Mouse (Mus musculus): ENCODE results near the gene Gm5089.

Gm5089 gene

GRCm38 (mm10) chr14:122450496-122451382 lies at the start of gene Gm5089:
Gene Gm5089, minus strand, starts transcription at chr14:122451115.
- no peak for DNase-seq (ENCODE audit: low read depth, low spot score)

- DNase-seq (ENCODE audit: low read depth, low spot score), result no peak
Measured at GRCm38 (mm10) chr14:122492015-122492414, 41.1 kb upstream of the Gm5089 start.

GRCm38 (mm10) chr14:122491521-122491920 lies 40.6 kb upstream of the Gm5089 start:
- DNase-seq (ENCODE audit: low read depth, low spot score), result no peak

- peak; percentile 31 for DNase-seq (ENCODE audit: low read depth, low spot score)
Measured at GRCm38 (mm10) chr14:122490441-122491328, 39.8 kb upstream of the Gm5089 start, which contains the start of gene Gm10837. Gene Gm10837, plus strand, starts transcription at chr14:122490586.

DNA sequence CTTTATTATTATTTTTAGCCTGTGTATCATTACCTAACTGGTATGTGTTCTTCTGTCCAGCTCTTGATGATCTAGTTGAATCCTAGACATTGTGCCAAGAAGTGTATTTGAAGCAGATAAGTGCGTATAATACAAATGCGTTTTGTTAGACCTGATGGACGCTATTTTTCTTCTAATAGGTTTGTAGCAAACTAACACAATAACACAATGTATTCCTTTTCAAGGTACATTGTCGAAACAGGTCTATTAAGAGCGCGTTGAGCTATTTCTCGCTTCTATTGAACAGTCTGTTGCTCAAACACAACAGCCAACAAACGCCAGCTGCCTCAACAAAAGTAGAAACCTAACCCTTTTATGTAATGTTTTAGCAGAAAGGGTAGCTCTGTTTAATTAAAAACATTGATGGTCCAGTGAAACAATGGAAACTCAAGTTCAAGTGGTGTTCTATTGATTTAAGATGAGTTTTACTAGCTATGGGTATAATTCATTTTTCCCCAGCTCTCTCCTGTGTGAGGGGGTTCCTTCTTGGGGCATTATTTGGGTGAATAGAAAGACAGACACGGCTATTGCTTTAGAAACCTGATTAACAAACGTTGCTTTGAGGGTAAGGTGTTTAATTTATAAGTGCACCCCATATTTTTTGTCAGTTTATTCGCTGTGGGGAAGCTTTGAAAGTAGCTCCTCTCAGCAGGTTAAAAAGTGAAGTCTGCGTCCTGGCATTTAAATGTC lies 38.9 kb upstream of the Gm5089 start:
- DNase-seq (ENCODE audit: low read depth, low spot score), result peak; percentile 7

DNA sequence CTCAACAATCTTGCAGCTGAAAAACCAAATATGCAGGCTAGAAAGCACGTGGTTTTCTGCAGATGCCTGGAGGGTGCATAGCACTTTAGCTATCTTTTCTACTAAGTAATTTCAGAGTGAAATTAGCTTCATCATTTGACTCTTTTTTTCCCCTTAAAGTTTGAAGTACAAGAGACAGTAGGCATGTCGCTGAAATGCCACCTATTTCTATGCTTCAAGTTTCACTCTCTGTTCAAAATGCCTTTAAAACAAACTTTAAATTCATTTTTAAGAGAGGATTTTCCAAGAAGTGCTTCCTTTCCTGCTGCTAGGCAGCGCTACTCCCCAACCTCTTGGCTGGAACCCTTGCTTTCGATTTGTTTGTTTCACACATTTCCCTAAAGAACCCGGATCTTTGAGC lies 38.1 kb upstream of the Gm5089 start:
- DNase-seq (ENCODE audit: low read depth, low spot score), result peak; percentile 6

DNA sequence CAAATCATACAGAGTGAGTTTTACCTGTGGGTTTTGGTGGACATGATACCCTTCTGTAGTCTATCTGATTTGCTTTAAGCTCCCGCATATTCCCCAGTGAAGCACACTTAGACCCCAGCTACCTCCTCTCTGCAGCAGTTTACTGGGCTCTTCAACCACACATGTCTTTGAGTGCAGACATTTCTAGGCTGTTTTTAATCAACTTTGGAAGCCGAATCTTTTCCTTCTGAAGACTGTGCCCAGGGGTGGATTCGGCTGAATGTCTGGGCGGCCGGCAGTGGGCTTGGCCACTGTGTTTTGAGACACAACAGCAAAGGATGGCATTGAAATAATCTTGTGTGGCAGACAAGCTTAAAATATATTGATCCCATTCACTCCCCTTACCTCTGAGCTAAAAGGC lies 36.5 kb upstream of the Gm5089 start:
- DNase-seq (ENCODE audit: low read depth, low spot score), result no peak

- DNase-seq (ENCODE audit: low read depth, low spot score), result no peak
Measured at GRCm38 (mm10) chr14:122486611-122487010, 35.7 kb upstream of the Gm5089 start.

GRCm38 (mm10) chr14:122485635-122486181 lies 34.8 kb upstream of the Gm5089 start:
- DNase-seq (ENCODE audit: low read depth, low spot score), result no peak

DNA sequence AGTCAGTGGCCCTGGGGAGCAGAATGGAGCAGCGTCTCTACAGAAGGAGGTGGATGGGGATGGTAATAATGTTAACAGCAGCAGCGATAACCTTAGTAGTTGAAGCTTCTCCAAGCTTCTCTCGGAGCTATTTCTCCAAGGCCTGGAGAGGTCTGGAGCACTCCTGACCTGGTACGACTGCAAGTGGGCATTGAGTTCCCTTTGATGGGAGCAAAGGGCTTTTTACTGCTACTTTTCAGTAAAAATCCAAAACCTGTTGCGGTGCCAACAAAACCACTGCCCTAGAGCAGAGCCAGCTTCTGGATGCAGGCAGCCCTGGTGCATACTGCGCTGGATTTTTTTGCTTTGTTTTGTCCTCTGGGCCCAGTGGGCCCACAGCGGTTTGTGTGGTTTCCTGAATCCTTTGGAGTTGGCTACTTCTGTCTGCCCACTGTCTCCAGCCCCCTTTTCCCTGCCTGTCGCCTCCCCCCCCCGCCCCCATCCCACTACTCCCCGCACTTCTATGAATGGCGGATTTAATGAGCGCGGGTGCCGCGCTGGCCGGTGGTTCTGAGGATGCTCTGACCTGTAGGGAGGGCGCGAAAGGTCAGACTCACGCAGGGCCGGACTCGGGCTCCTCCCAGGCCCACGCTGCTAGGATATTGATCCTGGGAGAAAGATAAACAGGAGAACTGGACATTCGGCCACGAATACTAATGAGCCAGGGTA lies 34.1 kb upstream of the Gm5089 start:
- no peak for DNase-seq (ENCODE audit: low read depth, low spot score)

- no peak for DNase-seq (ENCODE audit: low read depth, low spot score)
Measured at GRCm38 (mm10) chr14:122484458-122484843, 33.5 kb upstream of the Gm5089 start.

GRCm38 (mm10) chr14:122483556-122484421 lies 32.9 kb upstream of the Gm5089 start:
- DNase-seq (ENCODE audit: low read depth, low spot score), result no peak

GRCm38 (mm10) chr14:122483024-122483385 lies 32.1 kb upstream of the Gm5089 start:
- DNase-seq (ENCODE audit: low read depth, low spot score), result no peak

DNA sequence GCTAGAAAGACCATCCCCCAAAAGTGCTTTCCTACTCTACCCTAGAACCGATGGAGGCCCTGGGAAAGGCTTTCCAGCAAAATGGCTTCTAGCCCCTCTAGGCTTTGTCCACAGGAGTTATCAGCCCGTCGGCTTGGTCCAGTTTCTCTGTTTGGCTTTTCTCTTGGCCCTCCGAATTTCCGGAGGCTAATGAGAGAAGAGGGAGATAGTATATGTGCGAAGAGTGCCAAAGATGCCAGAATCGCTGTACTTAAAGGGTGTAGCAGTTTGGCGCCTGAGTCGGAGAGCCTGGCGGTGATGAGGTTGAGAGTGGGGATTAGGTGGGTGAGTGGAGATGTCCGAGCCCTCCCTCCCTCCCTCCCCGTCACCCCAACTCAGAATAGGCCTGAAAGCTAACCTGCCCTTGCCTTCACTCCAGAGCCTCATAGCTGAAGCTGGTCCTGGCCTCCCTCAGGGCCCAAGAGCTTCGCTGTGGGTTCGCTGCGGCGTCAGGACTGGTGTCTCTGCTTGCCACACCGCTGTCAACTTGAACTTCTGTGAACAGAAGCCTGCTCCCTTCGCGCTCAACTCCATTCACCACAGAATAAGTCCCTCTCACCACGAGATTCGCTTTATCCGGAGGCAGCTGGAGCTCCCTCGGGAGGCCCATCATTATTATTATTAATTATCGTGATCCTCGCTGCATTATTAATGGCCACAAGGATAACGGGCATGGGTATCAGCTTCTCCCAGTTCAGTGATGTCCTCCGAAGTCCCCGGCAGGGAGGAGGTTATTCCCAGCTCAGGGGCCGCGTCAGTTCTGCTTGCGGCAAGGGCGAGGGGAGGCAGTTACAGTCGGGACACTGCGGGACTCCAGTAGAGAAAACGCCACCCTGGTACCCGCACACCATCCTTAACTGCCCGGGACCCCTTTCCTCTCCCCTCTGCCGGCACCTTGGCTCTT lies 31.4 kb upstream of the Gm5089 start:
- peak; percentile 15 for DNase-seq (ENCODE audit: low read depth, low spot score)

- no peak for DNase-seq (ENCODE audit: low read depth, low spot score)
Measured at GRCm38 (mm10) chr14:122481181-122481580, 30.3 kb upstream of the Gm5089 start.

DNA sequence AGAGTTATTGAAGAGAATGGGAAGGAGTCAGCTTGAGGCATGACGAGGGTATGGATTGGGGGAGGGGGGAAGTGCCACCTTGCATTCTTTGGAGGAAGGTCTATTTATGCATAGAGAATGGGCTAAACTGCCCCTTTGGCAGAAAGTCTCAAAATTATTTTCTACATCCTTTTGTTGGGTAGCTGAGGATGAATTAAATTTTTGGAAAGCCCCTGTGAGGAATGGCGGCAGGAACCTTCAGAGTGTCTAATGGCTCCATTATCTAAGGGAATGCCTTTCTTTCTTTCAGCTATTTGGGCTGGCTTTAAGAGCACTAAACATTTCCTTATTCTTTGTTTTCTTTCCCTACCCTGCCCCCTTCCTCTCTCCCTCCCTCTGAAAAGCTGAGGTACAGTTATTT lies 29.4 kb upstream of the Gm5089 start:
- no peak for DNase-seq (ENCODE audit: low read depth, low spot score)

DNA sequence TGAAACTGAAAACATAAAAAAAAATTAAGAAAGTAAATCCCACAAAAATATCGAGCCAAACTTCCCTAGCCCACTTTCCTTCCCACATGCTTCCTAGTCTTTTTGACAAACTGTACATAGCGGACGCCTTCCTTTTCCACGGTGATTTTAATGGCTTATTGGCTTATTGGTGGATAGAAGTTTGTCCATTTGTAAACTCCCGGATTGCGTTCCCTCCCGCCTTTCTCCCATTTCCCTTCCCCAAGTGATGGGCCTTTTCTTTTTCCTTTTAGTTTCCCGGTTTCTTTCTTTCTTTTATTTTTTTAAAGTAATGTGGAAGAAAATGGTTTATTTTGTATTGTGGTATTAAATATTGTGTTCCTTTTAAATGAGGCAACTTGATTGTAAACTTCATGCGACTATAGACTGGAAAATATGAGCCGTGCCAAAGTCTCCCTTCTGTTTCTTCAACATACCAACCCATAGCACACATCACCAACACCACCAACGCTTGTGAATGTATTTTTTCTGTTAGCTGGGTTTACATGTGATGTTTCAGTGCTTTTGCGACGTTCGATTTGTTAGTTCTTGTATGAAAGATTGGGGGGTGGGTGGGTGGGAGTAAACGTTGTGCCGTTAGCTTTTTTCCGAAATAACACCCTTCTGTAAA lies 28.7 kb upstream of the Gm5089 start:
- DNase-seq (ENCODE audit: low read depth, low spot score), result no peak

- DNase-seq (ENCODE audit: low read depth, low spot score), result peak; percentile 28
Measured at GRCm38 (mm10) chr14:122478574-122479011, 27.7 kb upstream of the Gm5089 start.

Measured in CD4-positive, CD25-positive, alpha-beta regulatory T cell, adult 2 months (primary cell).